Mouse (Mus musculus) left cerebral cortex, adult 8-10 months (tissue): ENCODE data around the gene Nudt15. TPM values are rescaled to one million over a fixed set of nuclear protein-coding genes. Genes with fewer than 3 reads are reported as not detected.
A peak's percentile ranks its signal among the peaks of the same experiment; 100 is the strongest.

Source experiments
- DNase-seq, 2 experiments: peaks; one replicate each; pipeline ENCODE4 v3.0.0; 2022; ENCODE audit warnings: low spot score in 2 of 2
- total RNA-seq, 4 experiments: library from RNA; stranded (reverse); gene quantifications; 2 replicates each; pipeline ENCODE4 v1.2.4; 2022

The Nudt15 gene
- total RNA-seq, 4 experiments from 2014 or later: 5.4 to 9.9 (median 8.4) TPM

GRCm38 (mm10) chr14:73473670-73474460, 74.2 kb downstream of the Nudt15 start:
- no peak for DNase-seq

GRCm38 (mm10) chr14:73472205-73472604, 75.8 kb downstream of the Nudt15 start:
- no peak for DNase-seq

GRCm38 (mm10) chr14:73470593-73470992, 77.4 kb downstream of the Nudt15 start:
- no peak for DNase-seq

- peak; percentile 32 to 83 for DNase-seq
These were observed 78.5 kb downstream of the Nudt15 start for GRCm38 (mm10) chr14:73469506-73469905.

Other genes starting within 250 kb of the Nudt15 start
- gene Rb1, start 222.4 kb downstream of the Nudt15 start, total RNA-seq: 10 to 100 TPM; 24.2 to 33.1 (median 29.2) TPM
- 100 to 1,000 TPM; 726 to 856 (median 801) TPM for gene Itm2b, start 163.0 kb downstream of the Nudt15 start, total RNA-seq
- 10 to 100 TPM; 28.2 to 32.6 (median 29.4) TPM for gene Med4, start 38.2 kb downstream of the Nudt15 start, total RNA-seq
- gene Sucla2, start 22.9 kb downstream of the Nudt15 start, total RNA-seq: 100 to 1,000 TPM; 146 to 162 (median 151) TPM
- under 1 TPM in 1 of 4 experiments, not detected in 3; 0.33 TPM for gene Gm21750, start 113.0 kb upstream of the Nudt15 start, total RNA-seq